In the genomic region with DNA sequence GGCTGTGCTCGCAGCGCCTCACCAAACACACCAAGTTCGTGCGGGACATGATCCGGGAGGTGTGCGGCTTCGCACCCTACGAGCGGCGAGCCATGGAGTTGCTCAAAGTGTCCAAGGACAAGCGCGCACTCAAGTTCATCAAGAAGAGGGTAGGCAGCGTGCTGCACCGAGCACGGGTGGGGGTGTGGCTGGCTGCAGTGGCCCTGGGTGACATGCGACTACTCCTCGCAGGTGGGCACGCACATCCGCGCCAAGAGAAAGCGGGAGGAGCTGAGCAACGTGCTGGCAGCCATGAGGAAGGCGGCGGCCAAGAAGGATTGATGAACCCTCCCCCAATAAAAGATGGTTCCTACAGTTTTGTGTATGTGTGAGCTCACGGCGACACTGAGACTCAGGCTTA, we compare ENCODE assay signal across 9 mouse cellular contexts. TPM values are rescaled to one million over a fixed set of nuclear protein-coding genes. Genes with fewer than 3 reads are reported as not detected.
A peak's percentile ranks its signal among the peaks of the same experiment; 100 is the strongest.
DNase-seq lines count a peak whose midpoint lies in the region; ATAC-seq and TF ChIP-seq lines count a peak whose summit lies in the region.
"Not testable (repeated sequence)": the region's sequence is repeated elsewhere in the genome, so short reads cannot be mapped to it uniquely, and the experiment has no call there.
"Had no signal": no experiment of that assay in that cellular context is flagged by ENCODE, and none has a peak within 500 bp of the region (broad histone marks: within the 10 kb centered on the region; RNA-seq: fewer than 3 reads in every experiment).

No protein-coding gene starts in this region.

- not testable (repeated sequence) for TF ChIP-seq EP300 in heart, postnatal 0 days (IDR thresholded peaks at IDR 0.05; ENCODE audit: low read depth); liver, embryonic 14.5 days (IDR thresholded peaks at IDR 0.05; ENCODE audit: low read depth)

- peaks cover 54% of the 10 kb centered on the region for H3K36me3 ChIP-seq in erythroblast, embryonic 14.5 days (ENCODE audit: control insufficient read depth)
- peaks cover 43% of the 10 kb centered on the region for H3K36me3 ChIP-seq in heart, postnatal 0 days (replicated peaks; ENCODE audit: control insufficient read depth, insufficient read depth, low read length)
- H3K36me3 ChIP-seq in kidney, embryonic 16.5 days (ENCODE audit: insufficient read depth, low read length): peaks cover 40% of the 10 kb centered on the region
- H3K36me3 ChIP-seq in liver, embryonic 14.5 days (replicated peaks; ENCODE audit: control insufficient read depth, insufficient read depth, low read depth): peaks cover 37% of the 10 kb centered on the region
- H3K36me3 ChIP-seq in midbrain, embryonic 16.5 days (ENCODE audit: control insufficient read depth, insufficient read depth, low read length): peaks cover 19% of the 10 kb centered on the region
- H3K36me3 ChIP-seq in stomach, embryonic 15.5 days: peaks cover 45% of the 10 kb centered on the region

- peak overlapping the region; percentile 77 for H3K4me3 ChIP-seq in erythroblast, embryonic 14.5 days (replicated peaks)
- peak overlapping the region; percentile 84 for H3K4me3 ChIP-seq in heart, postnatal 0 days (ENCODE audit: low read depth, low read length)
- H3K4me3 ChIP-seq in kidney, embryonic 16.5 days (ENCODE audit: low read length): peak overlapping the region; percentile 76
- peak overlapping the region; percentile 78 to 79 for H3K4me3 ChIP-seq in liver, embryonic 14.5 days (ENCODE audit: insufficient read depth in 1 of 2, low read depth in 2 of 2, low read length in 2 of 2)
- peak overlapping the region; percentile 64 for H3K4me3 ChIP-seq in midbrain, embryonic 16.5 days (ENCODE audit: low read depth, low read length)
- peak overlapping the region; percentile 72 for H3K4me3 ChIP-seq in stomach, embryonic 15.5 days (replicated peaks)

- peak overlapping the region; percentile 90 for H3K9ac ChIP-seq in heart, postnatal 0 days (replicated peaks; ENCODE audit: low read depth, low read length)
- H3K9ac ChIP-seq in kidney, embryonic 16.5 days (replicated peaks; ENCODE audit: low read length): peak overlapping the region; percentile 93
- H3K9ac ChIP-seq in liver, embryonic 14.5 days (replicated peaks): peak overlapping the region; percentile 91
- H3K9ac ChIP-seq in midbrain, embryonic 16.5 days (ENCODE audit: low read depth, low read length): peak overlapping the region; percentile 77
- H3K9ac ChIP-seq in stomach, embryonic 15.5 days: peak overlapping the region; percentile 50

- DNase-seq in B cell, adult 2 months: peak; percentile 43 to 50
- DNase-seq in adrenal gland, postnatal 10 days: peak; percentile 62
- not testable (repeated sequence) for DNase-seq in heart, postnatal 0 days (ENCODE audit: low spot score); liver, embryonic 14.5 days (ENCODE audit: low read depth in 3 of 3, low spot score in 3 of 3)

- H3K4me2 ChIP-seq in heart, postnatal 0 days (ENCODE audit: low read depth, low read length): peak overlapping the region; percentile 81
- H3K4me2 ChIP-seq in kidney, embryonic 16.5 days (replicated peaks; ENCODE audit: low read depth, low read length): peak overlapping the region; percentile 94
- H3K4me2 ChIP-seq in liver, embryonic 14.5 days (ENCODE audit: low read depth): peak overlapping the region; percentile 95
- peak overlapping the region; percentile 83 for H3K4me2 ChIP-seq in midbrain, embryonic 16.5 days (ENCODE audit: low read length)
- peak overlapping the region; percentile 82 for H3K4me2 ChIP-seq in stomach, embryonic 15.5 days

- peaks cover 70% of the 10 kb centered on the region for H3K4me1 ChIP-seq in erythroblast, embryonic 14.5 days (ENCODE audit: control insufficient read depth)
- peaks cover 13% of the 10 kb centered on the region for H3K4me1 ChIP-seq in heart, postnatal 0 days (ENCODE audit: control insufficient read depth, insufficient read depth)
- peaks cover 29% of the 10 kb centered on the region for H3K4me1 ChIP-seq in kidney, embryonic 16.5 days (ENCODE audit: insufficient read depth, low read length)
- H3K4me1 ChIP-seq in liver, embryonic 14.5 days (replicated peaks; ENCODE audit: control insufficient read depth in 2 of 2, insufficient read depth in 2 of 2, low read length in 1 of 2): peaks cover 21 to 30% of the 10 kb centered on the region in 2 experiments
- H3K4me1 ChIP-seq in midbrain, embryonic 16.5 days (ENCODE audit: control insufficient read depth, insufficient read depth, low read length): peaks cover 18% of the 10 kb centered on the region
- H3K4me1 ChIP-seq in stomach, embryonic 15.5 days: peaks cover 27% of the 10 kb centered on the region

- 0% methylated on average over 26 of the region's 26 CpGs for WGBS in heart, postnatal 0 days
- WGBS in kidney, embryonic 16.5 days: 0% methylated on average over 26 of the region's 26 CpGs
- under 1% methylated on average over 26 of the region's 26 CpGs for WGBS in liver, embryonic 14.5 days (ENCODE audit: insufficient replicate concordance)
- WGBS in midbrain, embryonic 16.5 days: 1% methylated on average over 26 of the region's 26 CpGs
- under 1% methylated on average over 26 of the region's 26 CpGs for WGBS in stomach, embryonic 15.5 days

- H3K27me3 ChIP-seq in erythroblast, embryonic 14.5 days (ENCODE audit: control insufficient read depth); heart, postnatal 0 days (ENCODE audit: control insufficient read depth, insufficient read depth, low read length); kidney, embryonic 16.5 days (ENCODE audit: insufficient read depth, low read length); liver, embryonic 14.5 days (ENCODE audit: control insufficient read depth, insufficient read depth, low read length); midbrain, embryonic 16.5 days (ENCODE audit: control insufficient read depth, insufficient read depth, low read depth, low read length); stomach, embryonic 15.5 days (replicated peaks): not testable (repeated sequence)

- TF ChIP-seq CTCF in heart, postnatal 0 days (IDR thresholded peaks at IDR 0.05; ENCODE audit: low read depth); liver, embryonic 14.5 days (IDR thresholded peaks at IDR 0.05; ENCODE audit: low read depth): not testable (repeated sequence)

- peak overlapping the region; percentile 87 for H3K27ac ChIP-seq in heart, postnatal 0 days (ENCODE audit: low read depth)
- peak overlapping the region; percentile 86 for H3K27ac ChIP-seq in kidney, embryonic 16.5 days (ENCODE audit: low read length)
- peak overlapping the region; percentile 67 for H3K27ac ChIP-seq in liver, embryonic 14.5 days
- peak overlapping the region; percentile 91 for H3K27ac ChIP-seq in midbrain, embryonic 16.5 days (ENCODE audit: low read length)
- peak overlapping the region; percentile 92 for H3K27ac ChIP-seq in stomach, embryonic 15.5 days

- ATAC-seq in heart, postnatal 0 days (ENCODE audit: insufficient read depth, low read depth); kidney, embryonic 16.5 days (ENCODE audit: low FRiP score, low TSS enrichment); liver, embryonic 14.5 days (ENCODE audit: insufficient read depth); midbrain, embryonic 16.5 days; stomach, embryonic 15.5 days (ENCODE audit: insufficient read depth, low FRiP score, low read depth): not testable (repeated sequence)

- H3K9me3 ChIP-seq in erythroblast, embryonic 14.5 days (ENCODE audit: control insufficient read depth, low read length); heart, postnatal 0 days (replicated peaks; ENCODE audit: control insufficient read depth, low read length); kidney, embryonic 16.5 days (ENCODE audit: low read length); liver, embryonic 14.5 days (ENCODE audit: control insufficient read depth, low read length); midbrain, embryonic 16.5 days (replicated peaks; ENCODE audit: control insufficient read depth, low read length, poor library complexity, severe bottlenecking); stomach, embryonic 15.5 days: not testable (repeated sequence)

RNA-seq across cellular contexts. Expression of gene Rpl36, which starts 0.7 kb away (rescaled TPM):
- total RNA-seq in adrenal gland, postnatal 10 days (2021): 1,000 to 10,000 TPM; 1,095 to 1,101 TPM
- polyA plus RNA-seq in erythroblast, embryonic 14.5 days (2012): 810 and 1,011 TPM in 2 replicates
- 1,192 and 2,008 TPM in 2 replicates for total RNA-seq in heart, postnatal 0 days (2014; rRNA removed; ENCODE audit: low replicate concordance)
- polyA plus RNA-seq in heart, postnatal 0 days (2015; fragmentation: Nextera tagmentation; extraction: Ambion mirVana): 1,600 and 1,704 TPM in 2 replicates
- 1,616 and 1,628 TPM in 2 replicates for polyA plus RNA-seq in kidney, embryonic 16.5 days (2015; fragmentation: Nextera tagmentation; extraction: Ambion mirVana)
- polyA plus RNA-seq in liver, embryonic 14.5 days (2012; rRNA removed): 1,839 and 1,886 TPM in 2 replicates
- polyA plus RNA-seq in liver, embryonic 14.5 days (2014; fragmentation: Nextera tagmentation; extraction: Ambion mirVana): 1,322 and 1,328 TPM in 2 replicates
- polyA plus RNA-seq in midbrain, embryonic 16.5 days (2015; fragmentation: Nextera tagmentation; extraction: Ambion mirVana): 789 and 838 TPM in 2 replicates
- polyA plus RNA-seq in stomach, embryonic 15.5 days (2015; fragmentation: Nextera tagmentation; extraction: Ambion mirVana): 1,749 and 1,789 TPM in 2 replicates

RNA-seq across cellular contexts. Expression of gene 2410015M20Rik, which starts 4.3 kb away (rescaled TPM):
- total RNA-seq in adrenal gland, postnatal 10 days (2021): 100 to 1,000 TPM; 468 to 485 TPM
- 21.4 and 25.5 TPM in 2 replicates for polyA plus RNA-seq in erythroblast, embryonic 14.5 days (2012)
- 199 and 207 TPM in 2 replicates for total RNA-seq in heart, postnatal 0 days (2014; rRNA removed; ENCODE audit: low replicate concordance)
- polyA plus RNA-seq in heart, postnatal 0 days (2015; fragmentation: Nextera tagmentation; extraction: Ambion mirVana): 527 and 554 TPM in 2 replicates
- 242 and 284 TPM in 2 replicates for polyA plus RNA-seq in kidney, embryonic 16.5 days (2015; fragmentation: Nextera tagmentation; extraction: Ambion mirVana)
- 53.4 and 84.4 TPM in 2 replicates for polyA plus RNA-seq in liver, embryonic 14.5 days (2012; rRNA removed)
- polyA plus RNA-seq in liver, embryonic 14.5 days (2014; fragmentation: Nextera tagmentation; extraction: Ambion mirVana): 183 and 186 TPM in 2 replicates
- 171 and 182 TPM in 2 replicates for polyA plus RNA-seq in midbrain, embryonic 16.5 days (2015; fragmentation: Nextera tagmentation; extraction: Ambion mirVana)
- polyA plus RNA-seq in stomach, embryonic 15.5 days (2015; fragmentation: Nextera tagmentation; extraction: Ambion mirVana): 230 and 238 TPM in 2 replicates

RNA-seq across cellular contexts. Expression of gene Lonp1, which starts 12.8 kb away (rescaled TPM):
- 100 to 1,000 TPM; 229 to 256 TPM for total RNA-seq in adrenal gland, postnatal 10 days (2021)
- polyA plus RNA-seq in erythroblast, embryonic 14.5 days (2012): 6.7 TPM in 2 replicates
- 109 and 115 TPM in 2 replicates for total RNA-seq in heart, postnatal 0 days (2014; rRNA removed; ENCODE audit: low replicate concordance)
- 43.6 and 46.4 TPM in 2 replicates for polyA plus RNA-seq in heart, postnatal 0 days (2015; fragmentation: Nextera tagmentation; extraction: Ambion mirVana)
- 66.1 and 66.4 TPM in 2 replicates for polyA plus RNA-seq in kidney, embryonic 16.5 days (2015; fragmentation: Nextera tagmentation; extraction: Ambion mirVana)
- 38.5 and 46.3 TPM in 2 replicates for polyA plus RNA-seq in liver, embryonic 14.5 days (2012; rRNA removed)
- 28.8 and 36.9 TPM in 2 replicates for polyA plus RNA-seq in liver, embryonic 14.5 days (2014; fragmentation: Nextera tagmentation; extraction: Ambion mirVana)
- polyA plus RNA-seq in midbrain, embryonic 16.5 days (2015; fragmentation: Nextera tagmentation; extraction: Ambion mirVana): 42.8 and 43.0 TPM in 2 replicates
- polyA plus RNA-seq in stomach, embryonic 15.5 days (2015; fragmentation: Nextera tagmentation; extraction: Ambion mirVana): 59.1 and 59.2 TPM in 2 replicates

RNA-seq across cellular contexts. Expression of gene Catsperd, which starts 14.1 kb away (rescaled TPM):
- total RNA-seq in adrenal gland, postnatal 10 days (2021): 1 to 10 TPM in 1 of 2 experiments, under 1 TPM in 1; 0.66 to 1.1 TPM
- polyA plus RNA-seq in erythroblast, embryonic 14.5 days (2012): not detected in 2 replicates
- not detected in 2 replicates for total RNA-seq in heart, postnatal 0 days (2014; rRNA removed; ENCODE audit: low replicate concordance)
- polyA plus RNA-seq in heart, postnatal 0 days (2015; fragmentation: Nextera tagmentation; extraction: Ambion mirVana): 0.20 and 0.23 TPM in 2 replicates
- 1.1 and 1.3 TPM in 2 replicates for polyA plus RNA-seq in kidney, embryonic 16.5 days (2015; fragmentation: Nextera tagmentation; extraction: Ambion mirVana)
- polyA plus RNA-seq in liver, embryonic 14.5 days (2012; rRNA removed): 0.33 and 0.45 TPM in 2 replicates
- 0.39 and 0.54 TPM in 2 replicates for polyA plus RNA-seq in liver, embryonic 14.5 days (2014; fragmentation: Nextera tagmentation; extraction: Ambion mirVana)
- polyA plus RNA-seq in midbrain, embryonic 16.5 days (2015; fragmentation: Nextera tagmentation; extraction: Ambion mirVana): 1.8 and 2.1 TPM in 2 replicates
- 0.30 and 0.48 TPM in 2 replicates for polyA plus RNA-seq in stomach, embryonic 15.5 days (2015; fragmentation: Nextera tagmentation; extraction: Ambion mirVana)
- total RNA-seq: heart, postnatal 14 days had no signal

RNA-seq across cellular contexts. Expression of gene Safb, which starts 29.3 kb away (rescaled TPM):
- 100 to 1,000 TPM in 1 of 2 experiments, 10 to 100 TPM in 1; 92.1 to 113 TPM for total RNA-seq in adrenal gland, postnatal 10 days (2021)
- polyA plus RNA-seq in erythroblast, embryonic 14.5 days (2012): 27.9 and 29.6 TPM in 2 replicates
- total RNA-seq in heart, postnatal 0 days (2014; rRNA removed; ENCODE audit: low replicate concordance): 15.4 and 39.8 TPM in 2 replicates
- polyA plus RNA-seq in heart, postnatal 0 days (2015; fragmentation: Nextera tagmentation; extraction: Ambion mirVana): 52.9 and 55.5 TPM in 2 replicates
- polyA plus RNA-seq in kidney, embryonic 16.5 days (2015; fragmentation: Nextera tagmentation; extraction: Ambion mirVana): 123 and 133 TPM in 2 replicates
- polyA plus RNA-seq in liver, embryonic 14.5 days (2012; rRNA removed): 26.5 and 47.3 TPM in 2 replicates
- polyA plus RNA-seq in liver, embryonic 14.5 days (2014; fragmentation: Nextera tagmentation; extraction: Ambion mirVana): 22.1 and 27.1 TPM in 2 replicates
- polyA plus RNA-seq in midbrain, embryonic 16.5 days (2015; fragmentation: Nextera tagmentation; extraction: Ambion mirVana): 121 and 122 TPM in 2 replicates
- polyA plus RNA-seq in stomach, embryonic 15.5 days (2015; fragmentation: Nextera tagmentation; extraction: Ambion mirVana): 95.8 and 106 TPM in 2 replicates
